Mouse (Mus musculus) ES-Bruce4 (cell line): Measurements from ENCODE around the gene Eid3.

Source experiments
- CTCF ChIP-seq: IDR thresholded peaks from one replicate; pipeline ENCODE4 v1.8.1; 2011; ENCODE audit warnings: low read depth, low read length
- EP300 ChIP-seq: IDR thresholded peaks from 2 replicates; pipeline ENCODE4 v1.6.1; 2011; ENCODE audit warnings: low read depth, low read length; ENCODE audit not compliant: insufficient read depth
- POLR2A ChIP-seq: IDR thresholded peaks from one replicate; pipeline ENCODE4 v1.8.1; 2011; ENCODE audit warnings: low read length; ENCODE audit not compliant: insufficient read depth

GRCm38 (mm10) chr10:82838390-82838789, 28.0 kb upstream of the Eid3 start:
- TF ChIP-seq CTCF, result no peak
- TF ChIP-seq POLR2A, result no peak
- TF ChIP-seq EP300, result no peak
